Mouse (Mus musculus) midbrain, embryonic 12.5 days (tissue): ENCODE results near the gene Gm11172. TPM values are rescaled to one million over a fixed set of nuclear protein-coding genes. Genes with fewer than 3 reads are reported as not detected.

Experiments used
- ATAC-seq: fragments of 200-750 bp; cut with Nextera tagmentation; 2 replicates; pipeline ENCODE4 v1.8.0; 2017; ENCODE audit warnings: low read depth, moderate TSS enrichment, moderate library complexity; ENCODE audit not compliant: low FRiP score
- H3K27ac ChIP-seq: fragments of 300-500 bp; sonication (generic); replicated peaks from 2 replicates; pipeline ENCODE4 v1.5.1; 2016; ENCODE audit warnings: mild to moderate bottlenecking
- H3K27me3 ChIP-seq: fragments of 300-500 bp; sonication (generic); 2 replicates; pipeline ENCODE4 v1.6.1; 2016; ENCODE audit warnings: mild to moderate bottlenecking
- H3K36me3 ChIP-seq: fragments of 300-500 bp; sonication (generic); 2 replicates; pipeline ENCODE4 v1.6.1; 2016
- H3K4me1 ChIP-seq: fragments of 300-500 bp; sonication (generic); 2 replicates; pipeline ENCODE4 v1.6.1; 2016
- H3K4me2 ChIP-seq: fragments of 300-500 bp; sonication (generic); replicated peaks from 2 replicates; pipeline ENCODE4 v1.6.1; 2016; ENCODE audit warnings: mild to moderate bottlenecking, moderate library complexity
- H3K4me3 ChIP-seq: fragments of 300-500 bp; sonication (generic); 2 replicates; pipeline ENCODE4 v1.5.1; 2016; ENCODE audit warnings: mild to moderate bottlenecking
- H3K9ac ChIP-seq: fragments of 300-500 bp; sonication (generic); replicated peaks from 2 replicates; pipeline ENCODE4 v1.6.1; 2016; ENCODE audit warnings: mild to moderate bottlenecking, moderate library complexity
- H3K9me3 ChIP-seq: fragments of 300-500 bp; sonication (generic); 2 replicates; pipeline ENCODE4 v1.6.1; 2016; ENCODE audit warnings: mild to moderate bottlenecking
- WGBS: fragments of 180-500 bp; shearing (Covaris S2); methylation state at CpG from one replicate; pipeline ENCODE4 v1.1.7; 2016; 5-methylcytosine and 5-hydroxymethylcytosine counted together
- polyA plus RNA-seq: library from polyadenylated mRNA; unstranded; fragments of >200 nt; fragmentation: Nextera tagmentation; extraction: Ambion mirVana; gene quantifications from 2 replicates; pipeline ENCODE4 v1.2.1, GENCODE M21; 2016

The Gm11172 gene
- not detected in 2 replicates for polyA plus RNA-seq

- Histone ChIP-seq H3K36me3 (no peaks in the 10 kb centered on the region), H3K27ac (no peak within 1 kb of the TSS), H3K4me1 (no peaks in the 10 kb centered on the region), H3K4me3 (no peak within 1 kb of the TSS), H3K9me3 (no peaks in the 10 kb centered on the region), H3K4me2 (no peak within 1 kb of the TSS), H3K9ac (no peak within 1 kb of the TSS), H3K27me3 (no peaks in the 10 kb centered on the region)
- 100% methylated on average over 2 of the region's 2 CpGs for WGBS
- ATAC-seq, result no peak
These were observed at the start of gene Gm11172 for GRCm38 (mm10) chr16:10812865-10813371. Gene Gm11172, plus strand, starts transcription at chr16:10812915.

GRCm38 (mm10) chr16:10763540-10764264 is 49.0 kb upstream of the Gm11172 start:
- Histone ChIP-seq H3K4me2 (no peak overlapping the region), H3K27me3 (0 out of 2 replicates have a peak, but pooled peaks cover 5% of the 10 kb centered on the region), H3K4me3 (no peak overlapping the region), H3K4me1 (no peaks in the 10 kb centered on the region), H3K9ac (no peak overlapping the region), H3K27ac (no peak overlapping the region), H3K36me3 (no peaks in the 10 kb centered on the region), H3K9me3 (no peaks in the 10 kb centered on the region)
- ATAC-seq, result no peak
- WGBS, result 57% methylated on average over 6 of the region's 6 CpGs

- no peaks in the 10 kb centered on the region for H3K36me3 ChIP-seq
- WGBS, result 79% methylated on average over 2 of the region's 2 CpGs
- H3K27me3 ChIP-seq, result 0 out of 2 replicates have a peak, but pooled peaks cover 5% of the 10 kb centered on the region
- no peak for ATAC-seq
- no peaks in the 10 kb centered on the region for H3K4me1 ChIP-seq
- H3K4me2 ChIP-seq, result no peak overlapping the region
- H3K4me3 ChIP-seq, result no peak overlapping the region
- no peak overlapping the region for H3K27ac ChIP-seq
- no peaks in the 10 kb centered on the region for H3K9me3 ChIP-seq
- H3K9ac ChIP-seq, result no peak overlapping the region
These were observed 48.4 kb upstream of the Gm11172 start for GRCm38 (mm10) chr16:10764323-10764722.

GRCm38 (mm10) chr16:10767158-10767557 is 45.6 kb upstream of the Gm11172 start:
- Histone ChIP-seq H3K27me3 (0 out of 2 replicates have a peak, but pooled peaks cover 5% of the 10 kb centered on the region), H3K36me3 (no peaks in the 10 kb centered on the region), H3K9me3 (no peaks in the 10 kb centered on the region), H3K9ac (no peak overlapping the region), H3K4me3 (no peak overlapping the region), H3K27ac (no peak overlapping the region), H3K4me1 (no peaks in the 10 kb centered on the region), H3K4me2 (no peak overlapping the region)
- no peak for ATAC-seq
- 46% methylated on average over 4 of the region's 4 CpGs for WGBS

GRCm38 (mm10) chr16:10768821-10769220 is 43.9 kb upstream of the Gm11172 start:
- 63% methylated on average over 9 of the region's 9 CpGs for WGBS
- ATAC-seq, result no peak
- Histone ChIP-seq H3K4me1 (no peaks in the 10 kb centered on the region), H3K9me3 (no peaks in the 10 kb centered on the region), H3K4me3 (no peak overlapping the region), H3K27me3 (0 out of 2 replicates have a peak, but pooled peaks cover 3% of the 10 kb centered on the region), H3K9ac (no peak overlapping the region), H3K4me2 (no peak overlapping the region), H3K36me3 (no peaks in the 10 kb centered on the region), H3K27ac (no peak overlapping the region)

- H3K9ac ChIP-seq, result no peak overlapping the region
- no peaks in the 10 kb centered on the region for H3K4me1 ChIP-seq
- 36% methylated on average over 2 of the region's 2 CpGs for WGBS
- ATAC-seq, result no peak
- 0 out of 2 replicates have a peak, but pooled peaks cover 3% of the 10 kb centered on the region for H3K27me3 ChIP-seq
- H3K4me2 ChIP-seq, result no peak overlapping the region
- no peaks in the 10 kb centered on the region for H3K9me3 ChIP-seq
- no peak overlapping the region for H3K4me3 ChIP-seq
- H3K27ac ChIP-seq, result no peak overlapping the region
- no peaks in the 10 kb centered on the region for H3K36me3 ChIP-seq
These were observed 43.1 kb upstream of the Gm11172 start for GRCm38 (mm10) chr16:10769661-10770060.

- no peak overlapping the region for H3K9ac ChIP-seq
- H3K4me3 ChIP-seq, result no peak overlapping the region
- ATAC-seq, result no peak
- 50% methylated on average over 4 of the region's 4 CpGs for WGBS
- H3K27ac ChIP-seq, result no peak overlapping the region
- no peaks in the 10 kb centered on the region for H3K9me3 ChIP-seq
- 0 out of 2 replicates have a peak, but pooled peaks cover 3% of the 10 kb centered on the region for H3K27me3 ChIP-seq
- H3K4me1 ChIP-seq, result no peaks in the 10 kb centered on the region
- no peaks in the 10 kb centered on the region for H3K36me3 ChIP-seq
- H3K4me2 ChIP-seq, result no peak overlapping the region
These were observed 42.0 kb upstream of the Gm11172 start for GRCm38 (mm10) chr16:10770531-10771325.

GRCm38 (mm10) chr16:10771769-10772510 is 40.8 kb upstream of the Gm11172 start:
- 67% methylated on average over 19 of the region's 19 CpGs for WGBS
- no peak overlapping the region for H3K27ac ChIP-seq
- no peak for ATAC-seq

GRCm38 (mm10) chr16:10773543-10773942 is 39.2 kb upstream of the Gm11172 start:
- WGBS, result 85% methylated on average over 8 of the region's 8 CpGs
- Histone ChIP-seq H3K4me1 (no peaks in the 10 kb centered on the region), H3K9me3 (no peaks in the 10 kb centered on the region), H3K36me3 (no peaks in the 10 kb centered on the region), H3K4me2 (no peak overlapping the region), H3K9ac (0 out of 2 replicates have a peak overlapping the region, but pooled peaks have one; percentile 17), H3K4me3 (no peak overlapping the region), H3K27me3 (no peaks in the 10 kb centered on the region), H3K27ac (no peak overlapping the region)
- no peak for ATAC-seq

More at GRCm38 (mm10) chr16:10771769-10772510, 40.8 kb upstream of the Gm11172 start:
- no peaks in the 10 kb centered on the region for H3K9me3 ChIP-seq
- H3K4me1 ChIP-seq, result no peaks in the 10 kb centered on the region
- H3K4me2 ChIP-seq, result no peak overlapping the region
- no peak overlapping the region for H3K9ac ChIP-seq
- no peaks in the 10 kb centered on the region for H3K36me3 ChIP-seq
- no peak overlapping the region for H3K4me3 ChIP-seq
- 0 out of 2 replicates have a peak, but pooled peaks cover 3% of the 10 kb centered on the region for H3K27me3 ChIP-seq

- 82% methylated on average over 4 of the region's 4 CpGs for WGBS
- ATAC-seq, result no peak
- Histone ChIP-seq H3K4me2 (no peak overlapping the region), H3K27me3 (no peaks in the 10 kb centered on the region), H3K4me1 (no peaks in the 10 kb centered on the region), H3K27ac (no peak overlapping the region), H3K36me3 (no peaks in the 10 kb centered on the region), H3K9ac (no peak overlapping the region), H3K4me3 (no peak overlapping the region), H3K9me3 (no peaks in the 10 kb centered on the region)
These were observed 38.0 kb upstream of the Gm11172 start for GRCm38 (mm10) chr16:10774726-10775125.

GRCm38 (mm10) chr16:10776322-10776721 is 36.4 kb upstream of the Gm11172 start:
- Histone ChIP-seq H3K4me1 (no peaks in the 10 kb centered on the region), H3K9me3 (no peaks in the 10 kb centered on the region), H3K4me3 (no peak overlapping the region), H3K27ac (no peak overlapping the region), H3K27me3 (no peaks in the 10 kb centered on the region), H3K36me3 (no peaks in the 10 kb centered on the region), H3K9ac (no peak overlapping the region), H3K4me2 (no peak overlapping the region)
- ATAC-seq, result no peak
- WGBS, result 71% methylated on average over 7 of the region's 7 CpGs
